Mouse (Mus musculus) MEL (cell line): ENCODE measurements around the gene Iqsec3.

Source experiments
- CHD2 ChIP-seq: IDR thresholded peaks from 2 replicates; pipeline ENCODE4 v1.6.1; 2011; ENCODE audit warnings: low read length, improper control_type of control experiment
- CTCF ChIP-seq, 3 experiments: IDR thresholded peaks in 2 of 3; conservative IDR thresholded peaks in 1 of 3; 2 replicates each; pipeline ENCODE4 v1.5.1; 2011 to 2012; ENCODE audit warnings: low read length in 3 of 3, low read depth in 2 of 3, mild to moderate bottlenecking in 2 of 3, improper control_type of control experiment in 1 of 3, inconsistent platforms in 1 of 3, mixed read lengths in 1 of 3, moderate library complexity in 1 of 3; ENCODE audit not compliant: control insufficient read depth in 1 of 3, insufficient read depth in 1 of 3, poor library complexity in 1 of 3, severe bottlenecking in 1 of 3
- ETS1 ChIP-seq: IDR thresholded peaks from 2 replicates; pipeline ENCODE4 v1.6.1; 2012; ENCODE audit warnings: low read depth, mild to moderate bottlenecking, inconsistent platforms, low read length, improper control_type of control experiment, moderate library complexity
- KAT2A ChIP-seq: conservative IDR thresholded peaks from 2 replicates; pipeline ENCODE4 v1.6.1; 2012; ENCODE audit warnings: low read depth, low read length, improper control_type of control experiment, inconsistent platforms
- MAZ ChIP-seq: IDR thresholded peaks from 2 replicates; pipeline ENCODE4 v1.6.1; 2012; ENCODE audit warnings: low read depth, mild to moderate bottlenecking, inconsistent platforms, low read length, improper control_type of control experiment
- POLR2A ChIP-seq, 2 experiments: IDR thresholded peaks; 2 replicates each; pipeline ENCODE4 v1.6.1; 2011 to 2012; ENCODE audit warnings: low read length in 2 of 2, mild to moderate bottlenecking in 2 of 2, control low read depth in 1 of 2, improper control_type of control experiment in 1 of 2, low read depth in 1 of 2, moderate library complexity in 1 of 2; ENCODE audit not compliant: control insufficient read depth in 1 of 2, insufficient read depth in 1 of 2, poor library complexity in 1 of 2
- TCF12 ChIP-seq: IDR thresholded peaks from 2 replicates; pipeline ENCODE4 v1.6.1; 2014; ENCODE audit warnings: low read depth, mild to moderate bottlenecking, inconsistent platforms, low read length, improper control_type of control experiment, moderate library complexity
- UBTF ChIP-seq: IDR thresholded peaks from 2 replicates; pipeline ENCODE4 v1.6.1; 2012; ENCODE audit warnings: low read depth, mild to moderate bottlenecking, inconsistent platforms, low read length, improper control_type of control experiment, moderate library complexity, borderline replicate concordance; ENCODE audit not compliant: insufficient read depth
- ZC3H11A ChIP-seq: IDR thresholded peaks from 2 replicates; pipeline ENCODE4 v1.6.1; 2012; ENCODE audit warnings: low read depth, mild to moderate bottlenecking, inconsistent platforms, low read length, improper control_type of control experiment
- ZKSCAN1 ChIP-seq: IDR thresholded peaks from 2 replicates; pipeline ENCODE4 v1.6.1; 2012; ENCODE audit warnings: low read depth, mild to moderate bottlenecking, inconsistent platforms, low read length, improper control_type of control experiment, moderate library complexity

- TF ChIP-seq POLR2A (IDR thresholded peaks at IDR 0.05; ENCODE audit: control insufficient read depth in 1 of 2, insufficient read depth in 1 of 2, low read depth in 1 of 2, low read length in 2 of 2, poor library complexity in 1 of 2) (no peak), TCF12 (no peak), MAZ (no peak), CHD2 (no peak), UBTF (no peak), ZKSCAN1 (no peak), KAT2A (no peak), CTCF (IDR thresholded peaks at IDR 0.05 in 2 of 3, conservative IDR thresholded peaks at IDR 0.05 in 1 of 3; ENCODE audit: control insufficient read depth in 1 of 3, insufficient read depth in 1 of 3, low read depth in 2 of 3, low read length in 3 of 3, poor library complexity in 1 of 3, severe bottlenecking in 1 of 3) (no peak), ETS1 (no peak), ZC3H11A (no peak)
Measured at GRCm38 (mm10) chr6:121378256-121378655, 95.2 kb downstream of the Iqsec3 start.
